In the genomic region with DNA sequence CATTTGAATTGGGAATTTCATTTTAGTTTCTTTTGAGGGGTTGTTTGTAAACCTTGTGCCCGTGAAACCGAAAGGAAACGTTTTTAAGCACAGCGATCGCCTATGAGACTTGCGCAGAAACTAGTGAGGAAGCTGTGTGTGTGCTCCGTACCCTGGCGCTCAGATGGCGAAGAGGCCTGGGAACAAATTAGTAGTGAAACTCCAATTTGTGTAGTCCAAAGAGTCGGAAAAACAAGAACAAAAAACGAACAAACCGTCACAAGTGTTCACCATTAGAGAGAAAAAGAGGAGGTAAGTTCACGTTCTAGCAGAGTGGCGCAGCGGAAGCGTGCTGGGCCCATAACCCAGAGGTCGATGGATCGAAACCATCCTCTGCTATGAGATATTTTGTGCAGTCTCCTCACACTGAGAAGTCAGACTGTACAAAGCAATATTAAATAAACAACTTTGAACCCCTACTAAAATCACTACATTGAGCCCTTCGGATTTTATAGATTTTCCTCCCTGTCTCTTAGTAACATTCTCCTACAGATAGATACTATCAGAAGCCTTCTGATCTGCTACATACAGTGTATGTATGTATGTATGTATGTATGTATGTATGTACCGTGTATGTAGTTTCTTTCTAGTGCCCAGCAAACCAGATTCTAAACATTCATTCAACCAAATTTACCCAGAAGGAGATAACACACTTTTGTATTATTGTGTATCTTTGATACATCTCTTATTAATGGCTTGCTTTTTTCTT, we compare ENCODE assay signal across 8 mouse cellular contexts. TPM values are rescaled to one million over a fixed set of nuclear protein-coding genes. Genes with fewer than 3 reads are reported as not detected.
DNase-seq lines count a peak whose midpoint lies in the region; ATAC-seq lines count a peak whose summit lies in the region.

No protein-coding gene starts in this region.

- peaks cover 28% of the 10 kb centered on the region for H3K27me3 ChIP-seq in megakaryocyte, embryonic 14.5 days (replicated peaks)

- peaks cover 7% of the 10 kb centered on the region; the same call in 1 of the 2 replicates for H3K4me1 ChIP-seq in megakaryocyte, embryonic 14.5 days

- DNase-seq in adrenal gland, adult 18-20 months (ENCODE audit: low spot score in 2 of 2) = peak; percentile 62 to 74
- DNase-seq in embryo, embryonic 10.5 days (ENCODE audit: low spot score) = peak; percentile 92
- peak; percentile 53 for DNase-seq in gastrocnemius, postnatal 14 days
- peak; percentile 8 to 76 for DNase-seq in left cerebral cortex, adult 9 months (ENCODE audit: low spot score in 2 of 2)
- peak; percentile 40 for DNase-seq in right cerebral cortex, postnatal 14 days
- peak; percentile 86 for DNase-seq in yolk sac, embryonic 10.5 days (ENCODE audit: low spot score)

- intact Hi-C loops in gastrocnemius, postnatal 14 days (cut with DNase I; ENCODE audit: low total_unique reads) = no loop called here

- peak; percentile 87 for ATAC-seq in inflammation-experienced regulatory T-cells, adult 6 months

- no peaks in the 10 kb centered on the region for H3K9me3 ChIP-seq in megakaryocyte, embryonic 14.5 days

- no peaks in the 10 kb centered on the region for H3K36me3 ChIP-seq in megakaryocyte, embryonic 14.5 days (replicated peaks; ENCODE audit: low read length)

- H3K4me3 ChIP-seq in megakaryocyte, embryonic 14.5 days (replicated peaks) = peak overlapping the region; percentile 93

RNA-seq across cellular contexts. Expression of a gene that starts 6.1 kb away (rescaled TPM):
- total RNA-seq in adrenal gland, adult 18-20 months (2021) = not detected
- total RNA-seq in gastrocnemius, postnatal 14 days (2021) = not detected
- polyA plus RNA-seq in inflammation-experienced regulatory T-cells, adult 6 months (2017; shearing (Covaris generic)) = not detected
- not detected in 2 replicates for polyA plus RNA-seq in megakaryocyte, embryonic 14.5 days (2012; ENCODE audit: insufficient read depth, low replicate concordance)

RNA-seq across cellular contexts. Expression of a gene that starts 30.0 kb away (rescaled TPM):
- total RNA-seq in adrenal gland, adult 18-20 months (2021) = 1 to 10 TPM in 1 of 2 experiments, under 1 TPM in 1; 0.80 to 1.5 TPM
- total RNA-seq in gastrocnemius, postnatal 14 days (2021) = under 1 TPM; 0.33 to 0.38 TPM
- polyA plus RNA-seq in inflammation-experienced regulatory T-cells, adult 6 months (2017; shearing (Covaris generic)) = not detected
- polyA plus RNA-seq in megakaryocyte, embryonic 14.5 days (2012; ENCODE audit: insufficient read depth, low replicate concordance) = not detected in 2 replicates

RNA-seq across cellular contexts. Expression of a gene that starts 34.6 kb away (rescaled TPM):
- under 1 TPM in 1 of 2 experiments, not detected in 1; 0.96 TPM for total RNA-seq in adrenal gland, adult 18-20 months (2021)
- not detected for total RNA-seq in gastrocnemius, postnatal 14 days (2021)
- 1 to 10 TPM in 1 of 3 experiments, under 1 TPM in 1, not detected in 1; 0.24 to 1.2 TPM for polyA plus RNA-seq in inflammation-experienced regulatory T-cells, adult 6 months (2017; shearing (Covaris generic))
- 0.81 TPM in 1 of 2 replicates, not detected in the other for polyA plus RNA-seq in megakaryocyte, embryonic 14.5 days (2012; ENCODE audit: insufficient read depth, low replicate concordance)

Comparison
In these comparisons a context has a peak if more than half of its experiments do, and no peak if none do; other contexts are left out.
1. Peak in every context shown above with its lines: DNase-seq, ATAC-seq and H3K4me3 ChIP-seq.
2. DNase-seq: peak in every context shown above with its lines; median percentile 92 in embryo, embryonic 10.5 days; 86 in yolk sac, embryonic 10.5 days; 68 in adrenal gland, adult 18-20 months; 53 in gastrocnemius, postnatal 14 days; 42 in left cerebral cortex, adult 9 months; 40 in right cerebral cortex, postnatal 14 days.